Comparison of ENCODE assay signal across 8 mouse cellular contexts in the genomic region with DNA sequence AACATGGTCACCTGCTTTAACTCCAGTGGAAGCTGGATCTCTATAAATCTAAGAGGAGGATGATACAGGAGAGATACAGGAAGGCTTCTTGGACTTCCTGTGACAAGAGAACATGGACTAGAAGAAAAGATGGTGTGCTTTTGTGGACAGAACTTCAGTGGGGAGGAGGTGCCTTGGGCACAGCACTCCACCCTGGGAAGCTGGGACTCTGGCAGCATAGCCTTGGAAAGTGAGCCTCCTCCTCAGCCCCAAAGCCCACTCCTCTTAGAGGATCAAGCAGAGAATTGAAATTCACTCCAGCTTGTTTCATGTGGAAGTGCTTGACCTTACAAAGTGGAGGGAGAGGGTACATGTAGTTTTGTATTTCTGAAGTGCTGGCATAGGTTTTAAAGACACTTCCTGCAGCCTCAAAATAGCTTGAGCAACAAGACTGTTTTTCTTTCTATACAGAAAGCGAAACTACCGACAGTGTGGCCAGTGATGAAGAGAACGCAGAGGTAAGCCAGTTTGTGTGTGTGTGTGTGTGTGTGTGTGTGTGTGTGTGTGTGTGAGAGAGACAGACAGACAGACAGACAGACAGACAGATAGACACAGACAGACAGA.
DNase-seq lines count a peak whose midpoint lies in the region; ATAC-seq and TF ChIP-seq lines count a peak whose summit lies in the region.

No protein-coding gene starts in this region.

- H3K4me2 ChIP-seq in forebrain, postnatal 0 days (ENCODE audit: low read depth): no peak overlapping the region
- no peak overlapping the region for H3K4me2 ChIP-seq in forebrain, embryonic 15.5 days (replicated peaks)
- H3K4me2 ChIP-seq in liver, embryonic 13.5 days: peak overlapping the region; percentile 17; the same call in 1 of the 2 replicates
- H3K4me2 ChIP-seq in stomach, postnatal 0 days (replicated peaks; ENCODE audit: low read depth): no peak overlapping the region

- no peak for TF ChIP-seq CTCF in forebrain, postnatal 0 days (IDR thresholded peaks at IDR 0.05; ENCODE audit: low read depth)
- no peak for TF ChIP-seq CTCF in spleen, adult 2 months (IDR thresholded peaks at IDR 0.05; ENCODE audit: extremely low read depth, insufficient read depth, insufficient read length, insufficient replicate concordance)
- TF ChIP-seq CTCF in stomach, postnatal 0 days (IDR thresholded peaks at IDR 0.05; ENCODE audit: low read depth): no peak

- WGBS in forebrain, postnatal 0 days: 80% methylated on average over 3 of the region's 3 CpGs
- WGBS in forebrain, embryonic 15.5 days: 91% methylated on average over 3 of the region's 3 CpGs
- 3% methylated on average over 3 of the region's 3 CpGs for WGBS in spleen, adult 2 months
- 29% methylated on average over 3 of the region's 3 CpGs for WGBS in liver, embryonic 13.5 days (ENCODE audit: insufficient replicate concordance)
- WGBS in stomach, postnatal 0 days: 67% methylated on average over 3 of the region's 3 CpGs

- H3K27ac ChIP-seq in forebrain, postnatal 0 days (ENCODE audit: low read depth, low read length): peak overlapping the region; percentile 9; the same call in 1 of the 2 replicates
- H3K27ac ChIP-seq in forebrain, embryonic 15.5 days (replicated peaks): no peak overlapping the region
- H3K27ac ChIP-seq in spleen, adult 2 months (ENCODE audit: insufficient read depth, low read length): peak overlapping the region; percentile 97
- peak overlapping the region; percentile 55 for H3K27ac ChIP-seq in liver, embryonic 13.5 days
- peak overlapping the region; percentile 92 for H3K27ac ChIP-seq in stomach, postnatal 0 days (replicated peaks)

- no peak for TF ChIP-seq POLR2A in spleen, adult 2 months (IDR thresholded peaks at IDR 0.05; ENCODE audit: low read depth, low read length)

- no peak for ATAC-seq in forebrain, postnatal 0 days
- no peak for ATAC-seq in forebrain, embryonic 15.5 days (replicated peaks)
- no peak for ATAC-seq in liver, embryonic 13.5 days (ENCODE audit: low read depth)
- ATAC-seq in stomach, postnatal 0 days (ENCODE audit: low FRiP score, low TSS enrichment): no peak

- H3K27me3 ChIP-seq in forebrain, postnatal 0 days (ENCODE audit: insufficient read depth, low read length): no peaks in the 10 kb centered on the region
- H3K27me3 ChIP-seq in forebrain, embryonic 15.5 days: no peaks in the 10 kb centered on the region
- no peaks in the 10 kb centered on the region for H3K27me3 ChIP-seq in spleen, adult 2 months (ENCODE audit: control insufficient read depth, insufficient read depth, low read length)
- H3K27me3 ChIP-seq in liver, embryonic 13.5 days: no peaks in the 10 kb centered on the region
- H3K27me3 ChIP-seq in stomach, postnatal 0 days (ENCODE audit: control insufficient read depth, insufficient read depth, low read length): no peaks in the 10 kb centered on the region

- no peaks in the 10 kb centered on the region for H3K4me1 ChIP-seq in forebrain, postnatal 0 days (ENCODE audit: insufficient read depth)
- H3K4me1 ChIP-seq in forebrain, embryonic 15.5 days: no peaks in the 10 kb centered on the region
- H3K4me1 ChIP-seq in spleen, adult 2 months (ENCODE audit: control insufficient read depth, insufficient read depth, insufficient read length): peaks cover 56% of the 10 kb centered on the region
- peaks cover 43% of the 10 kb centered on the region for H3K4me1 ChIP-seq in liver, embryonic 13.5 days (replicated peaks)
- peaks cover 4% of the 10 kb centered on the region; the same call in 1 of the 2 replicates for H3K4me1 ChIP-seq in stomach, postnatal 0 days (replicated peaks; ENCODE audit: control insufficient read depth, insufficient read depth)

- no peak for DNase-seq in forebrain, postnatal 0 days
- DNase-seq in spleen, adult 2 months (ENCODE audit: low read depth in 1 of 2, low spot score in 2 of 2): peak; percentile 47 to 71
- DNase-seq in spleen, adult 12 weeks (ENCODE audit: low spot score): no peak
- no peak for DNase-seq in liver, embryonic 13.5 days
- no peak for DNase-seq in stomach, postnatal 0 days (ENCODE audit: low spot score)
- no peak for DNase-seq in left cerebral cortex, adult 18-20 months (ENCODE audit: low spot score in 2 of 2)
- no peak for DNase-seq in kidney, adult 9 months

- no peak overlapping the region for H3K4me3 ChIP-seq in forebrain, postnatal 0 days (ENCODE audit: low read depth, low read length)
- no peak overlapping the region for H3K4me3 ChIP-seq in forebrain, embryonic 15.5 days
- H3K4me3 ChIP-seq in spleen, adult 2 months (ENCODE audit: extremely low read depth, insufficient read depth, insufficient read length): no peak overlapping the region
- H3K4me3 ChIP-seq in liver, embryonic 13.5 days (replicated peaks): no peak overlapping the region
- no peak overlapping the region for H3K4me3 ChIP-seq in stomach, postnatal 0 days (ENCODE audit: low read depth, low read length)

- TF ChIP-seq EP300 in stomach, postnatal 0 days (optimal IDR thresholded peaks at IDR 0.05): no peak

- no peak overlapping the region for H3K9ac ChIP-seq in forebrain, postnatal 0 days
- no peak overlapping the region for H3K9ac ChIP-seq in forebrain, embryonic 15.5 days (replicated peaks)
- no peak overlapping the region for H3K9ac ChIP-seq in liver, embryonic 13.5 days
- no peak overlapping the region for H3K9ac ChIP-seq in stomach, postnatal 0 days (ENCODE audit: low read length)

- no peaks in the 10 kb centered on the region for H3K36me3 ChIP-seq in forebrain, postnatal 0 days (ENCODE audit: insufficient read depth)
- 0 out of 2 replicates have a peak, but pooled peaks cover 6% of the 10 kb centered on the region for H3K36me3 ChIP-seq in forebrain, embryonic 15.5 days
- H3K36me3 ChIP-seq in spleen, adult 2 months (ENCODE audit: control insufficient read depth, insufficient read depth, low read length): peaks cover 18% of the 10 kb centered on the region
- H3K36me3 ChIP-seq in liver, embryonic 13.5 days: peaks cover 18% of the 10 kb centered on the region
- H3K36me3 ChIP-seq in stomach, postnatal 0 days (ENCODE audit: control insufficient read depth, insufficient read depth, low read length): peaks cover 7% of the 10 kb centered on the region; the same call in 1 of the 2 replicates

- H3K9me3 ChIP-seq in forebrain, postnatal 0 days (ENCODE audit: low read length): no peaks in the 10 kb centered on the region
- H3K9me3 ChIP-seq in forebrain, embryonic 15.5 days: no peaks in the 10 kb centered on the region
- H3K9me3 ChIP-seq in liver, embryonic 13.5 days (replicated peaks): no peaks in the 10 kb centered on the region
- no peaks in the 10 kb centered on the region for H3K9me3 ChIP-seq in stomach, postnatal 0 days (ENCODE audit: control insufficient read depth, low read length)

Comparison
In these comparisons a context has a peak if more than half of its experiments do, and no peak if none do; other contexts are left out.
1. DNase-seq: peak in spleen, adult 2 months (2 of 2); none in forebrain, postnatal 0 days (single experiment), spleen, adult 12 weeks (single experiment), liver, embryonic 13.5 days (single experiment), stomach, postnatal 0 days (single experiment), left cerebral cortex, adult 18-20 months (0 of 2) and kidney, adult 9 months (single experiment).